8 mouse cellular contexts compared by ENCODE assay signal in genomic region chr1:67218339-67218944, GRCm38 (mm10).
DNase-seq lines count a peak whose midpoint lies in the region; ATAC-seq lines count a peak whose summit lies in the region.
"Had no signal": no experiment of that assay in that cellular context is flagged by ENCODE, and none has a peak within 500 bp of the region (broad histone marks: within the 10 kb centered on the region; RNA-seq: fewer than 3 reads in every experiment).

No protein-coding gene starts in this region.

- H3K9me3 ChIP-seq in hindbrain, embryonic 11.5 days (ENCODE audit: control insufficient read depth, low read length): no peaks in the 10 kb centered on the region
- no peaks in the 10 kb centered on the region for H3K9me3 ChIP-seq in neural tube, embryonic 13.5 days
- H3K9me3 ChIP-seq: heart, embryonic 15.5 days had no signal

- no peak overlapping the region for H3K9ac ChIP-seq in hindbrain, embryonic 11.5 days (ENCODE audit: low read depth, low read length)
- H3K9ac ChIP-seq in neural tube, embryonic 13.5 days: no peak overlapping the region
- H3K9ac ChIP-seq: heart, embryonic 15.5 days had no signal

- H3K4me3 ChIP-seq in hindbrain, embryonic 11.5 days (ENCODE audit: low read depth, low read length): no peak overlapping the region
- no peak overlapping the region for H3K4me3 ChIP-seq in neural tube, embryonic 13.5 days
- H3K4me3 ChIP-seq: heart, embryonic 15.5 days had no signal

- 44% methylated on average over 2 of the region's 2 CpGs for WGBS in hindbrain, embryonic 11.5 days
- WGBS in neural tube, embryonic 13.5 days: 34% methylated on average over 2 of the region's 2 CpGs

- no peak overlapping the region for H3K27ac ChIP-seq in hindbrain, embryonic 11.5 days (ENCODE audit: low read depth, low read length)
- H3K27ac ChIP-seq in neural tube, embryonic 13.5 days (replicated peaks): 0 out of 2 replicates have a peak overlapping the region, but pooled peaks have one; percentile 5
- H3K27ac ChIP-seq: heart, embryonic 15.5 days had no signal

- DNase-seq in kidney, postnatal 10 days: peak; percentile 6
- no peak for DNase-seq in kidney, postnatal 25 days
- peak; percentile 1 for DNase-seq in adrenal gland, postnatal 25 days
- DNase-seq in hindbrain, embryonic 11.5 days (ENCODE audit: low spot score): peak; percentile 44
- DNase-seq in gastrocnemius, postnatal 14 days: no peak
- no peak for DNase-seq in adipocyte (ENCODE audit: low spot score)

- 0 out of 2 replicates have a peak, but pooled peaks have one; percentile 12 for ATAC-seq in hindbrain, embryonic 11.5 days (ENCODE audit: low FRiP score)
- peak; percentile 32; the same call in 1 of the 2 replicates for ATAC-seq in neural tube, embryonic 13.5 days (ENCODE audit: low read depth)

- no peaks in the 10 kb centered on the region for H3K36me3 ChIP-seq in hindbrain, embryonic 11.5 days (ENCODE audit: control insufficient read depth, insufficient read depth, low read length)
- H3K36me3 ChIP-seq in neural tube, embryonic 13.5 days: no peaks in the 10 kb centered on the region
- H3K36me3 ChIP-seq: heart, embryonic 15.5 days had no signal

- intact Hi-C loops in gastrocnemius, postnatal 14 days (cut with DNase I; ENCODE audit: low total_unique reads): no loop called here

- H3K4me2 ChIP-seq in hindbrain, embryonic 11.5 days (replicated peaks; ENCODE audit: low read depth, low read length): no peak overlapping the region
- H3K4me2 ChIP-seq in neural tube, embryonic 13.5 days: no peak overlapping the region
- H3K4me2 ChIP-seq: heart, embryonic 15.5 days had no signal

- no peaks in the 10 kb centered on the region for H3K27me3 ChIP-seq in hindbrain, embryonic 11.5 days (ENCODE audit: control insufficient read depth, insufficient read depth, low read length)
- H3K27me3 ChIP-seq in neural tube, embryonic 13.5 days: no peaks in the 10 kb centered on the region
- H3K27me3 ChIP-seq: heart, embryonic 15.5 days had no signal

- no peaks in the 10 kb centered on the region for H3K4me1 ChIP-seq in hindbrain, embryonic 11.5 days (replicated peaks; ENCODE audit: control insufficient read depth, insufficient read depth, low read length)
- H3K4me1 ChIP-seq in neural tube, embryonic 13.5 days (replicated peaks): peaks cover 8% of the 10 kb centered on the region
- H3K4me1 ChIP-seq: heart, embryonic 15.5 days had no signal

Comparison
In these comparisons a context has a peak if more than half of its experiments do, and no peak if none do; other contexts are left out.
1. DNase-seq: peak in kidney, postnatal 10 days (single experiment), adrenal gland, postnatal 25 days (single experiment) and hindbrain, embryonic 11.5 days (single experiment); none in kidney, postnatal 25 days (0 of 2), gastrocnemius, postnatal 14 days (single experiment) and adipocyte (single experiment).